Mouse (Mus musculus): ENCODE measurements around the gene Cela3b. TPM values are rescaled to one million over a fixed set of nuclear protein-coding genes. Genes with fewer than 3 reads are reported as not detected.

Gene Cela3b
- polyA plus RNA-seq, 1 experiment from 2014 or later: not detected

GRCm38 (mm10) chr4:137371596-137372523 lies 58.5 kb downstream of the Cela3b start:
- WGBS: 76% methylated on average over 16 of the region's 16 CpGs
- H3K27me3 ChIP-seq (replicated peaks): no peaks in the 10 kb centered on the region
- no peaks in the 10 kb centered on the region for H3K9me3 ChIP-seq (replicated peaks)
- H3K9ac ChIP-seq: no peak overlapping the region
- no peaks in the 10 kb centered on the region for H3K36me3 ChIP-seq
- H3K4me2 ChIP-seq: no peak overlapping the region
- peaks cover 50% of the 10 kb centered on the region for H3K4me1 ChIP-seq (replicated peaks)
- H3K27ac ChIP-seq (ENCODE audit: poor library complexity, severe bottlenecking): no peak overlapping the region
- no peak overlapping the region for H3K4me3 ChIP-seq
- no peak for ATAC-seq (ENCODE audit: insufficient number of reproducible peaks, low FRiP score)

Other genes starting within 250 kb of the Cela3b start
- 2.7 and 3.1 TPM in 2 replicates for gene Wnt4, start 153.1 kb downstream of the Cela3b start, polyA plus RNA-seq (2016; fragmentation: Nextera tagmentation; extraction: Ambion mirVana)
- 528 and 544 TPM in 2 replicates for gene Cdc42, start 72.8 kb downstream of the Cela3b start, polyA plus RNA-seq (2016; fragmentation: Nextera tagmentation; extraction: Ambion mirVana)
- gene Cela3a, start 20.7 kb downstream of the Cela3b start, polyA plus RNA-seq (2016; fragmentation: Nextera tagmentation; extraction: Ambion mirVana): not detected in 2 replicates
- not detected in 2 replicates for gene 1700013G24Rik, start 22.7 kb upstream of the Cela3b start, polyA plus RNA-seq (2016; fragmentation: Nextera tagmentation; extraction: Ambion mirVana)
- 51.8 and 61.5 TPM in 2 replicates for gene Hspg2, start 38.2 kb upstream of the Cela3b start, polyA plus RNA-seq (2016; fragmentation: Nextera tagmentation; extraction: Ambion mirVana)
- gene Ldlrad2, start 144.0 kb upstream of the Cela3b start, polyA plus RNA-seq (2016; fragmentation: Nextera tagmentation; extraction: Ambion mirVana): not detected in 2 replicates
- 44.2 and 45.8 TPM in 2 replicates for gene Usp48, start 163.2 kb upstream of the Cela3b start, polyA plus RNA-seq (2016; fragmentation: Nextera tagmentation; extraction: Ambion mirVana)
- gene Rap1gap, start 234.2 kb upstream of the Cela3b start, polyA plus RNA-seq (2016; fragmentation: Nextera tagmentation; extraction: Ambion mirVana): 4.3 and 4.9 TPM in 2 replicates